Mouse (Mus musculus) skeletal muscle tissue, postnatal 0 days (tissue): Measurements from ENCODE around the gene Pds5a. TPM values are rescaled to one million over a fixed set of nuclear protein-coding genes. Genes with fewer than 3 reads are reported as not detected.

Experiments
- polyA plus RNA-seq: library from polyadenylated mRNA; unstranded; fragments of >200 nt; fragmentation: Nextera tagmentation; extraction: Ambion mirVana; gene quantifications from 2 replicates; pipeline ENCODE4 v1.2.1, GENCODE M21; 2015

The Pds5a gene
- polyA plus RNA-seq: 16.6 and 16.7 TPM in 2 replicates

DNA sequence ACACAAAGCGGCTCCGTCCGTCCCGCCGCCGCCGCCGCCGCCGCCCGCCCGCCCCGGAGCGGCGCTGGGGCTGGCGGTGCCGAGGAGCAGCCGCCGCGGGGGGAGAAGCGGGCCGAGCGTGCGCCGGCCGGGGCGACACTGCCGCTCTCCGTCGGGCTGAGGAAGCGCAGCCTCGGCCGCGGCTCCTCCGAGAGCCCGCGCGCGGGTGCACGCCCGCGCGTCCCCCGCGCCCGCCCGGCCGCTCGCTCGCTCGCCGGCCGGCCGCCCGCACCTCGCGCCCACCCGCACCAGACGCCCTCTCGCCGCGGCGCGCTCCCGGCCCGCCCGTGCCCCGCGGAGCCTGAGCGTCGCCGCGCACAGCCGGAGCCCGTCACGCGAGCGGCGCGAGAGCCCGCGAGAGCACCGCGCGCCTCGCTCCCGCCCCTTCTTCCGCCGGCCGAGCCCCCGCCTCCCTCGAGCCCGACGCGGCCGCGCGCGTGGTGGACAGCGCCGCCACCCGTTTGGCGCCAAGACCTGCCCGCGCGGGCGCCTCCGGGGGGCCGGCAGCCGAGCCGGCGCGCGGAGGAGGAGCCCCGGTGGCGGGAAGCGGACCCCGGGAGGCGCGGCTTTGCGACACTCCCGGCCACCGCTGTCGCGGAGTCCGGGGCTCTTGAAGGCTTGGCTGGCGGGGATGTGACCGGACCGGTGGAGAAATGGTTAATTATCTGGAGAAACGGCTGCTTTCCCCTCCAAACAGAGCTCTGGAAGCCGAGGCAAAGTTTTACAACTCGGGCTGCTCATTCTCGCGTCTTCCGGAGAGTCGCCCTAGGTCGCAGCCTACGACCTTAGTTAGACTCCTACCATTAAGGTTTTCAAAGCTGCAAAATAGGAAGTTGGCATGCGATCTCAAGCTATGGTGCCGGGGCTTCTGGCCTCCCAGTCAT lies at the start of gene Pds5a:
TSS of gene Pds5a (minus strand) at position 438 of the 923 bp plus-strand sequence.

Other genes with a start within 250 kb of the Pds5a start
- not detected in 2 replicates for gene Gm43552, start 205.4 kb downstream of the Pds5a start, polyA plus RNA-seq
- 111 and 135 TPM in 2 replicates for gene Smim14, start 161.1 kb downstream of the Pds5a start, polyA plus RNA-seq
- 101 and 128 TPM in 2 replicates for gene Ube2k, start 161.0 kb downstream of the Pds5a start, polyA plus RNA-seq
- 10.8 and 12.7 TPM in 2 replicates for gene N4bp2, start 65.2 kb upstream of the Pds5a start, polyA plus RNA-seq
- 1.7 and 2.1 TPM in 2 replicates for gene Rhoh, start 162.9 kb upstream of the Pds5a start, polyA plus RNA-seq
- gene Chrna9, start 236.6 kb upstream of the Pds5a start, polyA plus RNA-seq: 51.8 and 57.0 TPM in 2 replicates